Mouse (Mus musculus) ES-E14 (cell line): ENCODE measurements around the gene Crybg3. TPM values are rescaled to one million over a fixed set of nuclear protein-coding genes. Genes with fewer than 3 reads are reported as not detected.

Source experiments
- DNase-seq: peaks from one replicate; pipeline ENCODE4 v3.0.0-alpha.2; 2013; ENCODE audit warnings: low read depth, low spot score
- H3K27ac ChIP-seq: 2 replicates; pipeline ENCODE4 v1.5.1; 2012; ENCODE audit warnings: low read depth, mild to moderate bottlenecking, low read length, moderate library complexity, mixed read lengths; ENCODE audit not compliant: poor library complexity, insufficient read depth, severe bottlenecking
- H3K36me3 ChIP-seq: 2 replicates; pipeline ENCODE4 v1.6.1; 2012; ENCODE audit warnings: mild to moderate bottlenecking, low read length, moderate library complexity, mixed read lengths; ENCODE audit not compliant: control insufficient read depth, poor library complexity, insufficient read depth, severe bottlenecking
- H3K4me1 ChIP-seq, 2 experiments: fragments of 150-350 bp in 1 of 2; sonication (generic) in 1 of 2; 2 replicates each; pipeline ENCODE4 v1.6.1; 2012; ENCODE audit warnings: low read length in 2 of 2, mild to moderate bottlenecking in 1 of 2, mixed read lengths in 1 of 2; ENCODE audit not compliant: control insufficient read depth in 2 of 2, insufficient read depth in 2 of 2, poor library complexity in 1 of 2
- H3K4me3 ChIP-seq, 2 experiments: fragments of 150-350 bp in 1 of 2; sonication (generic) in 1 of 2; 2 replicates each; pipeline ENCODE4 v1.5.1; 2012; ENCODE audit warnings: low read length in 2 of 2, low read depth in 1 of 2, mild to moderate bottlenecking in 1 of 2, mixed read lengths in 1 of 2; ENCODE audit not compliant: insufficient read depth in 1 of 2, poor library complexity in 1 of 2, severe bottlenecking in 1 of 2
- H3K9ac ChIP-seq: 2 replicates; pipeline ENCODE4 v1.6.1; 2012; ENCODE audit warnings: low read depth, mild to moderate bottlenecking, low read length, mixed read lengths; ENCODE audit not compliant: poor library complexity, insufficient read depth, severe bottlenecking
- H3K9me3 ChIP-seq: fragments of 150-350 bp; sonication (generic); 2 replicates; pipeline ENCODE4 v1.6.1; 2012; ENCODE audit warnings: low read depth, mild to moderate bottlenecking, low read length; ENCODE audit not compliant: control insufficient read depth, insufficient read depth
- CHD2 ChIP-seq: IDR thresholded peaks from 2 replicates; pipeline ENCODE4 v1.6.1; 2014; ENCODE audit warnings: mild to moderate bottlenecking, low read depth, low read length, inconsistent platforms
- HCFC1 ChIP-seq: IDR thresholded peaks from 2 replicates; pipeline ENCODE4 v1.6.1; 2012; ENCODE audit warnings: low read length, inconsistent platforms, borderline replicate concordance; ENCODE audit not compliant: insufficient read depth
- MAFK ChIP-seq: IDR thresholded peaks from 2 replicates; pipeline ENCODE4 v1.6.1; 2014; ENCODE audit warnings: mild to moderate bottlenecking, low read depth, low read length, inconsistent platforms; ENCODE audit not compliant: insufficient read depth
- ZC3H11A ChIP-seq: IDR thresholded peaks from 2 replicates; pipeline ENCODE4 v1.6.1; 2012; ENCODE audit warnings: low read depth, mild to moderate bottlenecking, inconsistent platforms, low read length, borderline replicate concordance
- ZNF384 ChIP-seq: IDR thresholded peaks from 2 replicates; pipeline ENCODE4 v1.6.1; 2012; ENCODE audit warnings: low read depth, low read length, inconsistent platforms
- in situ Hi-C, 2 experiments: fragments of 600-800 bp; cut with MboI; formaldehyde crosslinking; loops; one replicate each; pipeline ENCODE4 v1.15.1; 2025; ENCODE audit warnings: low sequenced_read_pairs in 2 of 2, inconsistent platforms in 1 of 2; ENCODE audit not compliant: unreplicated experiment in 2 of 2
- total RNA-seq: library from RNA; depleted of rRNA; stranded (reverse); fragments of 300-350 nt; gene quantifications from 2 replicates; pipeline ENCODE4 v1.2.3, GENCODE M21; 2012

Gene Crybg3
- total RNA-seq, 1 experiment = 10.2 TPM

DNA sequence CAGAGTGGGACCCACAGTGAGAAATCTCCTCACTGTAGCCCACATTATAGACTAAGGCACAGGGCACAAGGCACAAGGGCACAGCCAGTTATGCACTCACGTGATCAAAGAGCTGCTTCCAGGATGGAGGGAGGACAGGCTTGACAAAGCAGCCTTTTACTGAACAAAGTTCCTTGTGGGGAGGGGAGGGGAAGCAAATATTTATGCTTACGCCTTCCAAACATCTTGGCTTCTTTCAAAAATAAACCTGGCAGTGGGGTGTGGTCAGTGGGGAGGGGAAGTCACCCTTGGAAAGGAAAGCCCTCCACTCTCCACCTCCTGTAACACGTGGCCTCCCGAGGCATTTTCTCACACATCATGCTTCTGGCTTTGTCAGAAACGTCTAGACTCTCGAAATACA is 14.5 kb downstream of the Crybg3 start:
- H3K27ac ChIP-seq = no peak overlapping the region
- no peak for DNase-seq
- H3K9ac ChIP-seq = no peak overlapping the region
- H3K36me3 ChIP-seq = no peaks in the 10 kb centered on the region
- no peak for TF ChIP-seq ZC3H11A
- TF ChIP-seq MAFK = no peak
- TF ChIP-seq ZNF384 = no peak
- TF ChIP-seq HCFC1 = no peak
- no peak for TF ChIP-seq CHD2
- H3K9me3 ChIP-seq = no peaks in the 10 kb centered on the region
- H3K4me1 ChIP-seq = peaks cover 5 to 9% of the 10 kb centered on the region in 2 experiments; a peak in 2 of 4 replicates
- in situ Hi-C loops = no loop called here
- H3K4me3 ChIP-seq = no peak overlapping the region

DNA sequence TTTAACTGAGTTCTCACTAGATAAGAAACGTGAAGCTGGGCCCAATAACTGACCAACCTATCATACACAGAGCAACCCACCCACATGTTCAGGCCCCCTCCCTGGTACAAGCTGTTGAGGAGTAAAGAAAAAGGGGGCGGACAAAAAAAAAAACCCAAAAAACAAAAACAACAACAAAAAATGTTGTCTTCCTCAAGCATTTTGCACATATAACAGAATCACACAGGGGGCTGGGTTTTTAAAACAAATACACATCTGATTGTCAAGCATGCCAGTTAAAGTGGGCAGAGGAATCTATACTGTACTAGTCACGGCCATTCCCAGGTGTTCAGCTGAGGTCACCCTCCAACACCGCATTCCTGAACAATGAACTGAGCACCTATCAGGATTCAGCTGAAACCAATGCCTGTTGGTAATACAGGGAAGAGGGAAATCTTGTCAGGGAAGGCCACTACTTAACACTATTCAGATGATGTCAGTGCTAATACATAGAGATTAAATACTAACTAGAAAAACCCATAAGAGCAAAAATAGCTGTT is 15.0 kb downstream of the Crybg3 start:
- Histone ChIP-seq H3K4me1 (peaks cover 5 to 9% of the 10 kb centered on the region in 2 experiments; a peak in 2 of 4 replicates), H3K36me3 (no peaks in the 10 kb centered on the region), H3K27ac (no peak overlapping the region), H3K9ac (no peak overlapping the region), H3K4me3 (no peak overlapping the region), H3K9me3 (no peaks in the 10 kb centered on the region)
- in situ Hi-C loops = no loop called here
- no peak for TF ChIP-seq CHD2
- no peak for TF ChIP-seq HCFC1
- TF ChIP-seq ZC3H11A = no peak
- TF ChIP-seq MAFK = no peak
- TF ChIP-seq ZNF384 = no peak
- DNase-seq = no peak

DNA sequence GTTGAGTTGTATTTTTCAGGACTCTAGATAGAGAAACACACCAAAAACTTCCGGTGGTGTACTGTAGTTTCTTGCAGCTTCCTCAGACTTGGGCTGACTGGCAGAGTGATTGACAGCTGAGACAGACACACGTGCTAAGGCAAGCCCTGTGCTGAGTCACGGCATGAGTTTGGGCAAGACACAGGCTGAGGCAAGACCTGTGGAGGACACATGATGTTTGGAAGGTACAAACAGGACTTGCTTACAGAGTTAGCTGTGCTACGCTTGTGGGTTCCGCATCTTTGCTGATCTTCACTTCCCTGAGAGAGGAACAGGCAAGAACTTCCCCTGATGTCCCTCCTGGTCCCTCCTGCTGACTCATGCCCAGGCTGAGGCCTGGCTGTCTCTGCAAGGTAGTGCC is 17.3 kb downstream of the Crybg3 start:
- Histone ChIP-seq H3K4me1 (peaks cover 5 to 9% of the 10 kb centered on the region in 2 experiments; a peak in 2 of 4 replicates), H3K4me3 (no peak overlapping the region), H3K9me3 (no peaks in the 10 kb centered on the region), H3K36me3 (no peaks in the 10 kb centered on the region), H3K27ac (no peak overlapping the region), H3K9ac (no peak overlapping the region)
- TF ChIP-seq ZC3H11A = no peak
- TF ChIP-seq ZNF384 = no peak
- no peak for TF ChIP-seq CHD2
- in situ Hi-C loops = no loop called here
- no peak for DNase-seq

DNA sequence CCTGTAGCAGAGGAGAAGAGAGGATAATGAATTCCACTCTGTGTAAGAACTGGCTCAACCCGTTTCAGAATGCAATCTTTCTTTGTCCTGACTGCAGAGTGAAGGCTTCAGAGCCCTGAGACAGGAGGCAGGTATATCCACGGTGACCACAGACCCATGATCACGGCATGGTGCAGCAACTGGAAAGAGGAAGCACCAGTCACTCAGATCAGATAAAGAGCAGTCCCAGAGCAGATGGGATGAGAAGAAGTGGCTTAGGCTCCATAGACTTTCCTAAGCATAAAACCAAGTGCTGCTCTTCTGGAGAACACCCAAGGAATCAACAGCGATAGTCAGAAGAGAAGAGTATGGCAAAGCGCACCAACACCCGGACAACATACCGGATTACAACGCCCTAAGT is 21.5 kb downstream of the Crybg3 start:
- in situ Hi-C loops = no loop called here
- no peak for TF ChIP-seq ZC3H11A
- no peak for TF ChIP-seq HCFC1
- no peak for TF ChIP-seq MAFK
- no peak for TF ChIP-seq ZNF384
- TF ChIP-seq CHD2 = no peak
- H3K36me3 ChIP-seq = no peaks in the 10 kb centered on the region
- H3K9me3 ChIP-seq = no peaks in the 10 kb centered on the region
- H3K4me3 ChIP-seq = no peak overlapping the region
- DNase-seq = no peak
- H3K4me1 ChIP-seq = no peaks in the 10 kb centered on the region; a peak in 1 of 4 replicates
- H3K9ac ChIP-seq = no peak overlapping the region
- no peak overlapping the region for H3K27ac ChIP-seq

DNA sequence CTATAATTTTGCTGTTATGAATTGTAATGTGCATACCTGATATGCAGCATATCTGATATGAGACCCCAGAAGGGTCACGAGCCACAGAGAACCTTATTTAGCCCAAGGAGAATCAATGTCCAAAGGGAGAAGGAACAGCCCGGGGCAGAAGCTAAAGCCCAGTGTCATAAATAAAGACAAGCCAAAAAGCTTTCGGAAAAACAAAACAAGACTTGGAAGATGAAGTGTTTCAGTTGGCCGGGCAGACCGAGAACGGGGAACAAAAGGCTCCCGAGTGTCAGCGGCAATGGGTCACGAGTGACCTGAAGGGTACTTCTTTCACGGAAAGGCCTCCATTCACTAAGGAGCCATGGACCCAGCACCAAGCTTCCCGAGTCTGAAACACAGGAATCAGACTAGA is 26.8 kb downstream of the Crybg3 start:
- Histone ChIP-seq H3K9me3 (no peaks in the 10 kb centered on the region), H3K4me3 (no peak overlapping the region), H3K36me3 (no peaks in the 10 kb centered on the region), H3K27ac (no peak overlapping the region), H3K9ac (no peak overlapping the region), H3K4me1 (peaks cover 0 to 3% of the 10 kb centered on the region in 2 experiments; a peak in 1 of 4 replicates)
- TF ChIP-seq ZC3H11A (no peak), CHD2 (no peak), HCFC1 (no peak)
- in situ Hi-C loops = no loop called here
- DNase-seq = no peak
